In the genomic region with DNA sequence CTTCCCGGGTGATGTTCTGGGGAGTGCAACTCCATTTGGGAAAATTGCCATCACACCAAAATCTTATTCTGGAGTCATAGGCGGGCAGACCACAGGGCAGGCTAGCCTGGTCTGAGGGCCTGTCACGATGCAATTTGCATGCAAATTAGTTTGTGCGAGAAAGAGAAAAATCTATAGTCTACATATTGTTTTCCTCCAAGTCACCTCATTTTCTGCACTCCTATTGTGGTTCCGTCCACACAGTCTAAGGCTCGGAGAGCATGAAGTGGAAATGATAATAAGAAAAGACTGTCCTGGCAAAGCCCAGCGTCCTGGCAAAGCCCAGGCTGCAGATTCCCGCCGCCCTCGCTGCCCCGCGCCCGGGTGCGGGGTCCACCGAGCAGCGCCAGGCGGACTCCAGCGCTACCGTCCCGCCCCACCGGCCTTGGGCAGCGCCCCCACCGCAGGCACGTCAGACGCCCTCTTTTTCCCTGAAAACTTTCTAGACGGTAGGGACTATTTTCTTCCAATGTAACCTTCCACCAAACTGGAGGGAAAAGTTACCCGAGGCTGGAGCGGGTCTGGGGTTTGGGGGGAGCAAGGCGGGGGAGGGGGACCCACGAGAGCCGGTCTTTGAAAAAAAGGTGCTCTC, we compare ENCODE assay signal across 8 mouse cellular contexts. TPM values are rescaled to one million over a fixed set of nuclear protein-coding genes. Genes with fewer than 3 reads are reported as not detected.
DNase-seq lines count a peak whose midpoint lies in the region; ATAC-seq lines count a peak whose summit lies in the region.

No protein-coding gene starts in this region.

- H3K9me3 ChIP-seq in forebrain, embryonic 14.5 days (replicated peaks; ENCODE audit: control insufficient read depth, low read length) = no peaks in the 10 kb centered on the region

- peak overlapping the region; percentile 79 for H3K9ac ChIP-seq in forebrain, embryonic 14.5 days (ENCODE audit: low read length)

- no peaks in the 10 kb centered on the region for H3K27me3 ChIP-seq in forebrain, embryonic 14.5 days (replicated peaks; ENCODE audit: control insufficient read depth, insufficient read depth, low read length)

- 2% methylated on average over 31 of the region's 31 CpGs for WGBS in forebrain, embryonic 14.5 days

- peaks cover 5% of the 10 kb centered on the region; the same call in 1 of the 2 replicates for H3K4me1 ChIP-seq in forebrain, embryonic 14.5 days (ENCODE audit: control insufficient read depth, insufficient read depth, low read length)

- peak overlapping the region; percentile 71 for H3K4me3 ChIP-seq in forebrain, embryonic 14.5 days (ENCODE audit: low read depth, low read length)

- ATAC-seq in CD4-positive, CD25-positive, alpha-beta regulatory T cell, adult 4 months = no peak
- peak; percentile 78 for ATAC-seq in forebrain, embryonic 14.5 days
- peak; percentile 32 to 53; a peak in 2 of 4 replicates for ATAC-seq in hematopoietic stem cell, adult 5-6 weeks (replicated peaks in 1 of 2; ENCODE audit: insufficient read depth in 1 of 2, low FRiP score in 2 of 2, low TSS enrichment in 1 of 2, low read depth in 1 of 2, poor library complexity in 2 of 2, severe bottlenecking in 2 of 2)
- ATAC-seq in megakaryocyte progenitor cell, adult 5-6 weeks (replicated peaks; ENCODE audit: poor library complexity) = peak; percentile 68

- H3K4me2 ChIP-seq in forebrain, embryonic 14.5 days (ENCODE audit: low read length) = peak overlapping the region; percentile 67

- no peaks in the 10 kb centered on the region for H3K36me3 ChIP-seq in forebrain, embryonic 14.5 days (ENCODE audit: control insufficient read depth, insufficient read depth, low read length)

- peak overlapping the region; percentile 90 for H3K27ac ChIP-seq in forebrain, embryonic 14.5 days (ENCODE audit: low read depth, low read length)

- peak; percentile 24 for DNase-seq in CD4-positive, CD25-positive, alpha-beta regulatory T cell, adult 2 months (ENCODE audit: low read depth, low spot score)
- DNase-seq in brain, embryonic 18.5 days (ENCODE audit: low read depth, low spot score) = peak; percentile 66
- DNase-seq in forebrain, embryonic 14.5 days (ENCODE audit: low spot score) = peak; percentile 91
- DNase-seq in left cerebral cortex, postnatal 4 days = peak; percentile 54
- peak; percentile 45 for DNase-seq in right cerebral cortex, postnatal 4 days

- intact Hi-C loops in left cerebral cortex, postnatal 4 days (cut with DNase I) = no loop called here

RNA-seq across cellular contexts. Expression of gene Pogz, which starts 16.2 kb away (rescaled TPM):
- 10 to 100 TPM; 21.3 to 22.0 TPM for polyA plus RNA-seq in CD4-positive, CD25-positive, alpha-beta regulatory T cell, adult 4 months (2017; shearing (Covaris generic))
- polyA plus RNA-seq in forebrain, embryonic 14.5 days (2014; fragmentation: Nextera tagmentation; extraction: Ambion mirVana) = 22.0 and 23.4 TPM in 2 replicates
- 25.1 and 26.9 TPM in 2 replicates for total RNA-seq in hematopoietic stem cell, adult 5-6 weeks (2017)
- total RNA-seq in left cerebral cortex, postnatal 4 days (2021) = 10 to 100 TPM; 97.9 to 99.7 TPM
- total RNA-seq in megakaryocyte progenitor cell, adult 5-6 weeks (2015) = 31.3 and 35.8 TPM in 2 replicates
- total RNA-seq in megakaryocyte progenitor cell, adult 5-6 weeks (2017) = 13.5 and 15.3 TPM in 2 replicates

RNA-seq across cellular contexts. Expression of gene Cgn, which starts 34.8 kb away (rescaled TPM):
- polyA plus RNA-seq in CD4-positive, CD25-positive, alpha-beta regulatory T cell, adult 4 months (2017; shearing (Covaris generic)) = under 1 TPM in 1 of 2 experiments, not detected in 1; 0.26 TPM
- polyA plus RNA-seq in forebrain, embryonic 14.5 days (2014; fragmentation: Nextera tagmentation; extraction: Ambion mirVana) = 1.9 and 2.9 TPM in 2 replicates
- not detected in 2 replicates for total RNA-seq in hematopoietic stem cell, adult 5-6 weeks (2017)
- total RNA-seq in left cerebral cortex, postnatal 4 days (2021) = 10 to 100 TPM; 17.1 to 17.9 TPM
- total RNA-seq in megakaryocyte progenitor cell, adult 5-6 weeks (2015) = not detected in 2 replicates
- not detected in 2 replicates for total RNA-seq in megakaryocyte progenitor cell, adult 5-6 weeks (2017)

Comparison
In these comparisons a context has a peak if more than half of its experiments do, and no peak if none do; other contexts are left out.
1. DNase-seq: peak in every context shown above with its lines; median percentile 91 in forebrain, embryonic 14.5 days; 66 in brain, embryonic 18.5 days; 54 in left cerebral cortex, postnatal 4 days; 45 in right cerebral cortex, postnatal 4 days; 24 in CD4-positive, CD25-positive, alpha-beta regulatory T cell, adult 2 months.
2. RNA of gene Cgn, which starts 34.8 kb away (total RNA-seq): 17.1 to 17.9 TPM in left cerebral cortex, postnatal 4 days; not detected in hematopoietic stem cell, adult 5-6 weeks and not detected in megakaryocyte progenitor cell, adult 5-6 weeks; every median in the first group is over 10 times any median in the second.